Mouse (Mus musculus) layer of hippocampus, adult 11-12 months (tissue): ENCODE results near the gene H2-Ob.
"Not testable (repeated sequence)": the region's sequence is repeated elsewhere in the genome, so short reads cannot be mapped to it uniquely, and the experiment has no call there.

ENCODE experiments used
- DNase-seq: peaks from one replicate; pipeline ENCODE4 v3.0.0; 2022; ENCODE audit warnings: low spot score

Gene H2-Ob

DNA sequence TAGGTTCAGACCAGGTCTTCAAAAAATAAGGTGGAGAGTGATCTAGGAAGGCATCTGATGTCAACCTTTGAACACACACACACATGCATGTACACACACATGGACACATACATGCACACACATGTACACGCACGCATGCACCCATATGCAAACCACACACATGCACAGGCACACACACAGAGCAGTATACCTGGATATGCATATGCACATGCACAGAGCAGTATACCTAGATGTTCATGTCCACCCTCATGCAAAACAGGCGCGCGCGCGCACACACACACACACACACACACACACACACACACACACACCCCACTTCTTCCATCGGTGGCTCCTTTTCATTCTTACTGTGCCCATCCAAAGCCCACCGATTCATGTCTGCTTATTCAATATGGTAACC lies 30.8 kb upstream of the H2-Ob start:
- no peak for DNase-seq

- no peak for DNase-seq
Measured at GRCm38 (mm10) chr17:34208421-34208820, 30.3 kb upstream of the H2-Ob start.

- no peak for DNase-seq
Measured at GRCm38 (mm10) chr17:34209680-34210079, 29.0 kb upstream of the H2-Ob start.

- no peak for DNase-seq
Measured at GRCm38 (mm10) chr17:34210599-34210998, 28.1 kb upstream of the H2-Ob start.

GRCm38 (mm10) chr17:34211746-34212365 lies 26.8 kb upstream of the H2-Ob start:
- DNase-seq = no peak

DNA sequence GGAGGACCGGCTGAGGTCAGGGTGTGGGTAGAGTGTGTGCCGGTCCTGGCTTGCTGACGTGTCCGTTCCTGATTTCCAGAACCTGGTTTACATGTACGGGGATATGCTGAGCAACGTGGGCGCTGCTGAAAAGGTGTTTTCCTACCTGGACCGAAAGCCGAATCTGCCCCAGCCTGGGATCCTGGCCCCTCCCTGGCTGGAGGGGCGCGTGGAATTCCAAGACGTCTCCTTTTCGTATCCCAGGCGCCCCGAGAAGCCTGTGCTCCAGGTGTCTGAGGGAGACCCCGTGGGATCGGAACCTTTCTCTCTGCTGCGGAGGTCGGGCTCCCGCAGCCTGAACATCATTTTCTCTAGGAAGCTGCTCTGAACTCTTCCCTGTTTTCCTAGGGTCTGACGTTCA lies 24.8 kb upstream of the H2-Ob start:
- no peak for DNase-seq

DNA sequence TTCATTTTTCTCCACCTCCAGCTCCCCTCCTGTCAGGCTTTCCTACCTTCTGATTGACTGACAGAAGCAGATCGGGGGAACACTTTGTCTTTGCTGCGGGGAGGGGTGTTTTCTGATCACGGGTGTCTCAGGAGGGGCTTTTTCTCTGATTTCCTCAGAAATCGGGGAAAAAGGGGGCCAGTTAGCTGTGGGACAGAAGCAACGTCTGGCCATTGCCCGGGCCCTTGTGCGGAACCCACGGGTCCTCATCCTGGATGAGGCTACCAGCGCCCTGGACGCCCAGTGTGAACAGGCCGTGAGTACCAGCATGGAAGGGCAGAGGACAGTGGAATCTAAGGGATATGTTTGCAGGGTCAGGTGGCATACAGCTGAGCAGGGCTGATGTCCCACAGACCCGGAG lies 23.5 kb upstream of the H2-Ob start:
- DNase-seq = no peak

DNA sequence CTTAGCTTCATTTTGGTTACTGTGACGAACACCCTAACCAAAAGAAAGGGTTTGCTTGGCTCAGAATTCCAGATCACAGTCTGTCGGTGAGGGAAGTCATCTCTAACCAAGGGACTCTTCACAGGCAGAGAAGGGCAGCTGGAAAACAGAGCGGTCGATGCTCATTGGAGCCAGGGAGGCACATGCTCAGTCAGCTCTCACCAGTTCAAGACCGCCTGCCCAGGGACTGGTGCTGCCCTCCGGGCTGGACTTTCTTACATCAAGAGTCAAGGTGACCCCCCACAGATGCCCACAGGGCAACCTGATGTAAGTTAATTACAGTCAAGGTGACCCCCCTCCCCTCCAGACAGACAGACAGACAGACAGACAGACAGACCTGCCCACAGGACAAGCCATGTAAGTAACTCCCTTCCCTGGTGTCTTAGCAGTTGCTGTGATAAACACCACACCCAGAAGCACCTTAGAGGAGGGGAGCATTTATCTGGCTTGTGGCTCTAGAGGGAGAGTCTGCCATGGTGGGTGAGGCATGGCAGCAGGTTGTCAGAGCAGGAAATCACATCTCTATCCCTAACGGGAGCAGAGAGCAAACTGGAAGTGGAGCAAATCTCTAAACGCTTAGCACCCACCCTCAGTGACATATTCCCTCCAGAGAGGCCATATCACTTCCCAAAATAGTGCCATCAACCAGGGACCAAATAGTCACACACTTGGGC lies 21.3 kb upstream of the H2-Ob start:
- DNase-seq = no peak

- DNase-seq = no peak
Measured at GRCm38 (mm10) chr17:34217986-34218385, 20.7 kb upstream of the H2-Ob start.

DNA sequence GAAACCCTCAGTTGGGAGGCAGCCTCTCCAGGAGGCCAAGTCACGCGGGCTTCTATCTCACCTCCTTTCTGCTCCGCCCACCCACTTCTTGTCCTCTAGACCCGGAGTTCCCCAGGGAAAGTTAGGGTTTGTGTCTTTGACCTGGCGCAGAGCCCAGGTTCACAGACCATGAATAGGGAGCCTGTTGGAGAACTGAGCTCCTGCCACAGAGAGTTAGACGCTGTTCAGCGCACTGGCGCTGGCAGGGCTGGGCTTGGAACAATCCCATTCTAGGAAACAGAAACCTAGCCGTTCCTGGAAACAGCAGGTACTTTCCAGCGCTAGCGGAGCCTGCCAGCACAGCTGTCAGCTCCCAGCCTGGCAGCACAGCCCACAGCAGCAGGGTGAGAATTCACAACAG lies 20.0 kb upstream of the H2-Ob start:
- peak; percentile 50 for DNase-seq

GRCm38 (mm10) chr17:34219096-34219495 lies 19.6 kb upstream of the H2-Ob start:
- DNase-seq = not testable (repeated sequence)

GRCm38 (mm10) chr17:34219801-34220200 lies 18.9 kb upstream of the H2-Ob start:
- DNase-seq = peak; percentile 60

- DNase-seq = not testable (repeated sequence)
Measured at GRCm38 (mm10) chr17:34220401-34220800, 18.3 kb upstream of the H2-Ob start.

DNA sequence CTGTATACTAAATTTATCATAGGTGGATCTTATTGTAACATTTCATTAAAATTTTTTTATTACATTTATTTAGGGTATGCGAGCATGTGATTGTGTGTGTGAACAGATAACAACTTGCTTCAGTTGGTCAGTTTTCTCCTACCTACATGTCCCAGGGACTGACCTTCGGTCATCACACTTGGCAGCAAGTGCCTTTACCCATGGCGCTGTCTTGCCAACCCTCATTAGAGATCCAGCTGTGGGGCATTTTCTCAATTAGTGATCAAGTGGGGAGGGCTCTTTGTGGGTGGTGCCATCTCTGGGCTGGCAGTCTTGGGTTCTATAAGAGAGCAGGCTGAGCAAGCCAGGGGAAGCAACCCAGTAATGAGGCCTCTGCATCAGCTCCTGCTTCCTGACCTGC lies 13.9 kb upstream of the H2-Ob start:
- no peak for DNase-seq

GRCm38 (mm10) chr17:34225426-34225825 lies 13.3 kb upstream of the H2-Ob start:
- no peak for DNase-seq

DNA sequence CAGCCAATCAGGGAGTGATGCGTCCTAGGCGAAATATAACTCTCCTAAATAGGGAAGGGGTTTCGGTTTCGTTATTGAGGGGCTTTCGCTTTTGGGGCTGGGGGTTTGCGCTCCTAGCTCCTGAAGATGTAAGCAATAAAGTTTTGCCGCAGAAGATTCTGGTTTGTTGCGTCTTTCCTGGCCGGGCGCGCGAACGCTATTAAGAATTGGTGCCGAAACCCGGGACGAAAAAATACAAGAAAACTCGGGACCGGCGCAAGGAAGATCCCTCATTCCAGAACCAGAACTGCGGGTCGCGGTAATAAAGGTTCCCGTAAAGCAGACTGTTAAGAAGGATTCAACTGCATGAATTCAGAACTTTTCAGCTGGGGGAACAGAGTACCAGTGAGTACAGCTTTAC lies 12.8 kb upstream of the H2-Ob start:
- not testable (repeated sequence) for DNase-seq

DNA sequence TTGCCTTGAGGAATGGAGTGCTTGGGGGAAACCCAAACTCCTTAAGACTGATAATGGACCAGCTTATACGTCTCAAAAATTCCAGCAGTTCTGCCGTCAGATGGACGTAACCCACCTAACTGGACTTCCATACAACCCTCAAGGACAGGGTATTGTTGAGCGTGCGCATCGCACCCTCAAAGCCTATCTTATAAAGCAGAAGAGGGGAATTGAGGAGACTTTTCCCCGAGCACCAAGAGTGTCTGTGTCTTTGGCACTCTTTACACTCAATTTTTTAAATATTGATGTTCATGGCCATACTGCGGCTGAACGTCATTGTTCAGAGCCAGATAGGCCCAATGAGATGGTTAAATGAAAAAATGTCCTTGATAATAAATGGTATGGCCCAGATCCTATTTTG lies 7.7 kb upstream of the H2-Ob start:
- not testable (repeated sequence) for DNase-seq

- DNase-seq = not testable (repeated sequence)
Measured at GRCm38 (mm10) chr17:34232021-34232420, 6.7 kb upstream of the H2-Ob start.

- peak; percentile 83 for DNase-seq
Measured at GRCm38 (mm10) chr17:34234926-34235325, 3.8 kb upstream of the H2-Ob start.

DNA sequence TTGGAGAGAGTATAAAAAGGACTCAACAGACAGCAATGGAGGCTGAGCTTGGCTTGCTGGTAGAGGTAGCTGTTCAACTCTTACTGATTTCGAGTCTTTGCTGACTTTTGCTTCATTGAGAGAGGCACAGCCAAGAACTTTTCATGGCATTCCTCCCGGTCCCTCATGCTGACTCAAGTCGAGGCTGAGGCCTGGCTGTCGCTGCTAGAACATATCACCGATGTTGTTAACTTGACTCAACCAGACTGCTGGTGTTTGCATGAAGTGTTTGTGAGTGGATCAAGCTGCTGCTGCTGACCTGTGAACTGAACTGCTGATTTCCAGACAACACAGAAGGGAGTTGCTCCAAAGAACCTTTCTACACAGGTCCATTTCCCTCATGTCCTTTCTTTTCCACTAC lies 2.0 kb upstream of the H2-Ob start:
- no peak for DNase-seq

DNA sequence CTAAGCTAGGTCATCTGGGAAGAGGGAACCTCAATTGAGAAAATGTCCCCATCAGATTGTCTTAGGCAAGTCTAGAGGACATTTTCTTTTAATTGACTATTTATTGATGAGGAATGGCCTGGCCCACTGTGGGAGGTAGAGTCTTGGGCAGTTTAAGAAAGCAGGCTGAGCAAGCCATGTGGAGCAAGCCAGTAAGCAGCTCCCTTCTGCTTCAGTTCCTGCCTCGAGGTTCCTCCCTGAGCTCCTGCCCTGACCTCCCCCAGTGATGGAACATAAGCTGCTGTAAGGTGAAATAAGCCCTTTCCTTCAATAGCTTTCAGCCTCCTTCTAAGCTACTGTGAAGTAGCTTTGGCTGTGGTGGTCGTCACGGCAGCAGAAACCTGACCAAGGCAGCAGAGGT lies 962 bp upstream of the H2-Ob start:
- DNase-seq = no peak

DNA sequence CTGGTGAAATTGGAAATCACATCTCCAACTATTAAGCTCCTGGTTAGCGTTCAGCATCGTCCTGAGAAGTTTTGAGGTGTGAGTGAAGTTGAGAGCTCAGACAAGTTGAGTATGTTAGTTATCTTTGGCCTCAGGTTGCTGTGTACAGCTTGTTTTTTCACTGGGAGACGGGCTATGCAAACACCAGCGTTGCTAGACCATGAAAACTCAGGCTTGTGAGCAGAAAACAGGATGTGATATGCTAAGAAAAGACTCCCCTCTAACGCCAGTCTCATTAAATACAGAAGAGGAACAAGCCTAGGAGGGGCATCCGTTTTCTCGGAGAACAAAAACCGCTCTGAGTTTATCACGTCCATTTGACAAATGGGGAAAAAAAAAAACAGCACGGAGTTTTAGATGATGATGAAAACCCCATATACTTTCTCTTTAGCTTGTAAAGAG lies 918 bp downstream of the H2-Ob start:
- DNase-seq = no peak

- DNase-seq = no peak
Measured at GRCm38 (mm10) chr17:34240366-34240765, 1.7 kb downstream of the H2-Ob start.

GRCm38 (mm10) chr17:34240916-34241315 lies 2.2 kb downstream of the H2-Ob start:
- no peak for DNase-seq
